Mouse (Mus musculus) adrenal gland (tissue): ENCODE measurements around the gene Atp5d.

Source experiments
- intact Hi-C: fragments of 180-260 bp; cut with DNase I; formaldehyde crosslinking; loops from one replicate; pipeline ENCODE4 v1.15.1; 2025

Atp5d gene

GRCm38 (mm10) chr10:80139975-80140665, 1.7 kb downstream of the Atp5d start:
- intact Hi-C loops = loop anchor here (5.0 kb wide), 2 partner anchors 153 to 178 kb away; partner anchors contain the start of genes Cnn2 and Wdr18

- intact Hi-C loops = loop anchor here (5.0 kb wide), 1 partner anchor 153 kb away; the partner anchor contains the start of gene Cnn2
Measured at GRCm38 (mm10) chr10:80140666-80141035, 2.2 kb downstream of the Atp5d start, which contains the start of gene Cbarp. Cbarp (minus strand) TSS chr10:80140835.

- intact Hi-C loops = loop anchor here (5.0 kb wide), 1 partner anchor 154 kb away; the partner anchor contains the start of gene Cnn2
Measured at GRCm38 (mm10) chr10:80141243-80141642, 2.8 kb downstream of the Atp5d start.

- intact Hi-C loops = loop anchor here (5.0 kb wide), 1 partner anchor 155 kb away; the partner anchor contains the start of gene Cnn2
Measured at GRCm38 (mm10) chr10:80141786-80142529, 3.5 kb downstream of the Atp5d start.

- intact Hi-C loops = loop anchor here (5.0 kb wide), 1 partner anchor 155 kb away; the partner anchor contains the start of gene Cnn2
Measured at GRCm38 (mm10) chr10:80142530-80142925, 4.1 kb downstream of the Atp5d start.

DNA sequence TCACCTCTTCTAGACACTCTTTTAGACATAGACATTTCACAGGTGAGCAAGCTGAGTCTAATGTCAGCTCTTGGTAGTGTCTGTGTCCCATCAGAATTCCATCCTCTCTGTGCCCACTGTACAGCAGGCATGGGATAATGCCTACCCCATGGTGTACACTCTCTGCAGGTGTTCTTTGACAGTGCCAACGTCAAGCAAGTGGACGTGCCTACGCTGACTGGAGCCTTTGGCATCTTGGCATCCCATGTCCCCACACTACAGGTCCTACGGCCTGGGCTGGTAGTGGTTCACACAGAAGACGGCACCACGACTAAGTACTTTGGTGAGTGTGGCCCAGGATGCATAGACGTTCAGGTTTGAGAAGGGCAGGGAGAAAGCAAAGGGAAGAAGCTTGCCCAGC, 5.2 kb downstream of the Atp5d start:
- intact Hi-C loops = loop anchor here (5.0 kb wide), 1 partner anchor 156 kb away; the partner anchor contains the start of gene Cnn2

- intact Hi-C loops = loop anchor here (5.0 kb wide), 1 partner anchor 157 kb away; the partner anchor contains the start of gene Cnn2
Measured at GRCm38 (mm10) chr10:80144159-80144558, 5.7 kb downstream of the Atp5d start.

- intact Hi-C loops = loop anchor here (1.0 to 5.0 kb wide), 2 partner anchors 20 to 158 kb away; partner anchors contain the start of genes Cirbp and Cnn2
Measured at GRCm38 (mm10) chr10:80144864-80145838, 6.7 kb downstream of the Atp5d start.

GRCm38 (mm10) chr10:80145896-80146295, 7.5 kb downstream of the Atp5d start:
- intact Hi-C loops = loop anchor here (1.0 kb wide), 1 partner anchor 19 kb away; the partner anchor contains the start of gene Cirbp

DNA sequence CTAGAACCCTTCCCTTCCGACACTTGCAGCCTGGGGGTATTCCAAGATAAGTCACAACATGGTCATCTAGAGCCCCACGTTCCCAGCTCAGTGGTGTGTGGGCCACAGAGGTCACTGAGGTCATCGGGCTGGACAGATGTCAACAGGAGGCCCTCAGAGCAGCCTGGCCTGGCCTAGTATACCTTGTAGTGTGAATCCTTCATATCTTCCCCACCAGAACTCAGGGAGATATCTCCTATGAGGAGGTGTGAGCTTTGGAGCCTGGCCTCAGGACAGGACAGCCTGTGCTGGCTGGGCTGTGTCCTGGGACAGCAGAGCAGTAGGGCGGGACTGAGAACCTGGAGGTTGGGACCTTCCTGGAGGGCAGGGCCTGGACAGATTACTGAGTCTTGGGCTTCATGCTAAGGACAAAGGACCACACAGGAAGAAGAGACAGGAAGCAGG, 8.2 kb downstream of the Atp5d start:
- intact Hi-C loops = no loop called here

DNA sequence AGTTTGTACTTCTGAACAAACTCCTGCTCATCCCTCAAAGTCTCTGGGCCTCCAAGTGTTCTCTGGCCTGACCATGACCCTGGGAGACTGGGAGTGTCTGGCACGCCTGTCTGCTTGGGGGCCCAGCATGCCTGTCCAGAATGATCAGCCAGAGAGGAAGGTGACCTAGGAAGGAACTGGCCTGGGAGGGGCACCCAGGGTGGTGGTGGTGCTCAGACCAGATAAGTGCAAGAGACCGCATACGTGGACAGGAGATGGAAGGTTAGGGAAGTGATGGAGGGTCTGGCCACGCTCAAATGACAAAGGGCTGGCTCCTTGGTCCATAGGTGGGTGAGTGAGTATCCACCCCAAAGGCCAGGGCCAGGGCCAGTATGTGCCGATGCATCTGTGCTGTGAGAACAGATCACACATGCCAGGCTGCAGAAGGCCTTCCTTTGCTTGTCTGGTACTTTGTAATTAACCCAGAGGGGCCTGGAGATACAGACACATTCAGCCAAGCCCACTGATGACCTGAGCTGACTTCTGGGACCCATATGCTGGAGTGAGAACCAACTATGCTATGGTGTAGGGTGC, 8.8 kb downstream of the Atp5d start:
- intact Hi-C loops = no loop called here

GRCm38 (mm10) chr10:80147719-80148601, 9.5 kb downstream of the Atp5d start, which contains the start of gene Midn:
Midn (plus strand) TSS chr10:80148272.
- intact Hi-C loops = no loop called here

DNA sequence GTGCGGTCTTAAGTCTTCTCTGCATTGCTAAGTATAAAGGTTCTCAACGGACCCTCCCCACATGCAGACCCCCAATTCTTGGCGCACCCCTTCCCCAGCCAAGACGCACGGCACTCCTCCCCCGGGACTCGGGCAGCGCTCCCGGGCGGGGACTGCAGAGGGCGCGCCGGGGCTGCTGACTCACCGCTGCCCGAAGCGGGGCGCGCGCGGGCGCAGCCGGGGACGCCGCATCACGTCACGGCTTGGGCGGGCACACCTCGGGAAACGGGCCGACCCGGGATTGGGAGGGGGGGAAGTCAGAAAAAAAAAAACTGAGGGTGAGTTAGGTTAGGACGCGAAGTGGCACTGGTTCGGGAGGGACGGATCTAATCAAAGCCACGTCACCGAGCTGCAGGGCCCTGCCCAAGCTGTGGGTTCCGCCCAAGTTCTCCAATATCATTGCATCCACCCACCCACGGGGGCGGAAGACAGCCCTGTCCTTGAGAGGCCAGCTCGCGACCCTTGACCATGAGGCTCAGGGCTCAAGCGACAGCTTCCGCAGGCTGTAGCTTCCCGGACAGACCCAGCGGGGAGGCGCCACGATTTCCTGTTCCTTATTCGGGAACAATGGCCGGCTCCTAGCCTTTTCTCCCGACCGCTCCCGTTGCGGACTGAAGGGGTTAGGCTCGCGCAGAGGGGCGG, 10.3 kb downstream of the Atp5d start:
- intact Hi-C loops = no loop called here

- intact Hi-C loops = no loop called here
Measured at GRCm38 (mm10) chr10:80149291-80150225, 11.1 kb downstream of the Atp5d start.

DNA sequence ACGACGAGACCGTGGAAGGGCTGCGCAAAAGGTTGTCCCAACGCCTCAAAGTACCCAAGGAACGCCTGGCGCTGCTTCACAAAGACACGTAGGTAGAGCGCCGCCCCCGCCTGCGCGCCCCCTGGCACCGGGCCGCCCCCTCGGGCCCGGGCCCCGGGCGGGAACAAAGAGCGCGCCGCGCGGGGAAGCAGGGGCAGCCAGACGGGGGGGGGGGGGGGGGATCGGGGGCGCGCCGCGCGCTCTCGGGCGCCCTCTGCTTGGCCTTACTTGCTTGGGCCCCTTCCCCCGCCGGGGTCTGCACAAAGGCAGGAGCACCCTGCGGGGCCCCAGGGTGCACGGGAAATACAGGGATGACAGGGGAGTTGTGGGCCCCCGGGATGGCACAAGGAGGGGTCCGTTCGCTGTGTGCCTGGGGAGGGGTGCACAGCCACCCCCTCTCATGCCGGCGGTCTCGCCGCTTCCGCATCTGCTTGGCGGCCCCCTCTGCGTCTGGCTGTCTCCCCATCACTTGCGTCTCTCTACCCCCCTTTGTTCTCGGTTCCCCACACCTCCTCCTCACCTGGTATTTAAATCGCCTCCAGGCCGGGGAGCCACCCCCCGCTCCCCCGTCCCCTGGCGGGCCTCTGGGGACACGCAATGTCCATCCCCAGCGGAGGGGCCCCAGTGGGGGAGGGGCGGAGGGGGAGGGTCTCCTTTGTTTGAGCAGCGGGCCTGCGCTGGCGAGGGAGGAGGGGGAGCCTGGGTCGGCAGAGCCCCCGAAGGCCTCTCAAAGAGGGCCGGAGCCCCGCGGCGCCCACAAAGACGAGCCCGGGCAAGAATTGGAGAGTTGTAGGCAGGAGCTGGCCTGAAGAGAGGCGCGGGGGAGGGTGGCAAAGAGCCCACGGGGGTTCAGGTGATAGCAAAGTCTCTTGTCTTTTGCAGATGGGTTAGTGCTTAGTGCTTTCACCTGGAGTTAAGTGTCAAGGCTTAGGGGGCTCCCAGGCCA, 12.1 kb downstream of the Atp5d start:
- intact Hi-C loops = no loop called here
